Mouse (Mus musculus) erythroblast, adult 5-6 weeks (primary cell): ENCODE data around the gene Hephl1. TPM values are rescaled to one million over a fixed set of nuclear protein-coding genes. Genes with fewer than 3 reads are reported as not detected.
"Not testable (repeated sequence)": the region's sequence is repeated elsewhere in the genome, so short reads cannot be mapped to it uniquely, and the experiment has no call there.

Experiments used
- ATAC-seq: replicated peaks from 2 replicates; pipeline ENCODE4 v1.8.0; 2016; ENCODE audit warnings: moderate number of reproducible peaks, mild to moderate bottlenecking, moderate TSS enrichment, inconsistent platforms; ENCODE audit not compliant: poor library complexity, low FRiP score, severe bottlenecking
- total RNA-seq, 2 experiments: library from RNA; stranded (forward) in 1 of 2; stranded (reverse) in 1 of 2; fragments of 150-400 nt in 1 of 2; fragments of 200-764, 138-1000 nt in 1 of 2; gene quantifications; 2 replicates each; pipeline versions ENCODE4 v1.2.3 to v1.2.4; 2015 to 2017; ENCODE audit warnings: low replicate concordance in 2 of 2

Gene Hephl1
- not detected in 2 replicates for total RNA-seq (2015; ENCODE audit: low replicate concordance)
- total RNA-seq (2017; ENCODE audit: low replicate concordance), result not detected in 2 replicates

GRCm38 (mm10) chr9:15112008-15112407, at the start of gene Hephl1:
Gene Hephl1, minus strand, starts transcription at chr9:15112108.
- ATAC-seq, result no peak

DNA sequence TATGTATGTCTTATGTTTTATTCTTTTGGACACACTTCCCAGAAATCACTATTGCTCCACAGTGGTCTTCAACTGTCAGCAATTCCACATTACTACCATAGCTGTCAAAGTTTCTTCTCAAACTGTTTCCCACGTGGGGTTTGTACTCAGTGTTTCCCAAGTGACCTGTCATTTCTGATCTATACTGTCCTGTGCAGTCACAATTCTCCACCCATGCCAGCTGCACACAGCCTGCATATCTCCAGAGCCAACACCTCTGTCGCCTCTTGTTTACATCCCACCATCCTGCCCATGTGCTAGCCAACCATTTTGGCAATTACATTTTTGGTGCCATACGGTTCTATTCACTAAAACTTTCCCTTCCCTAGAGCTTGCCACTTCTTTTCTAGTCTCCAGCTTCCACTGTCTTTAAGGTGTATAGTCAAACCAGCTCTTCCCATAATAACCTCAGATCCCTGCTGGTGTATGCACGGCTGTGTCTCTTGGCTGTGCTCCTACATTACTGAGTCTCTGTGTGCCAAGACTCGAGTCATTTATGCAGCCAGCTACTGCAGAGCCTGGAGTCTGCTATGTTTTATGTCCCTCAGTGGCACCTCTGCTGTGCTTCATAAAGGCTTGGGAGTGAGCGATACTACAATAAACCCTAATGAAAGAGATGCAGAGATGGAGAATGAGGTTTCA, 37.5 kb upstream of the Hephl1 start:
- ATAC-seq, result no peak

- ATAC-seq, result no peak
Observed at GRCm38 (mm10) chr9:15140546-15140945, 28.6 kb upstream of the Hephl1 start.

DNA sequence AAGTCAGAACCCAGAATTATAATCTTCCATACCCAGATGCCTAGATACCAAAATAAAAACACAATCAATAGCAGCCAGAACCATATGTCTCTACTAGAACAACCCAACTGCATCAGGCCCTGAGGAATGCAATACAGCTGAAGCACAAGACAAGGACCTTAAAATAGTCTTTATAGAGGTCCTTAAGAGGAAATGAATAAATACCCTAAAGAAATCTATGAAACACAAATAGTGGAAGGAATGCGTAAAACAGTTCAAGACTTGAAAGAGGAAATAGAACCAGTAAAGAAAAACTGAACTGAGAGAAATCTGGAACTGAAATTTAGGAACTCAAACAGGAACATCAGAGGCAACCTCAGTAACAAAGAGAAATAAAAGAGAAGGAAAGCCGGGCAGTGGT, 14.0 kb upstream of the Hephl1 start:
- no peak for ATAC-seq

DNA sequence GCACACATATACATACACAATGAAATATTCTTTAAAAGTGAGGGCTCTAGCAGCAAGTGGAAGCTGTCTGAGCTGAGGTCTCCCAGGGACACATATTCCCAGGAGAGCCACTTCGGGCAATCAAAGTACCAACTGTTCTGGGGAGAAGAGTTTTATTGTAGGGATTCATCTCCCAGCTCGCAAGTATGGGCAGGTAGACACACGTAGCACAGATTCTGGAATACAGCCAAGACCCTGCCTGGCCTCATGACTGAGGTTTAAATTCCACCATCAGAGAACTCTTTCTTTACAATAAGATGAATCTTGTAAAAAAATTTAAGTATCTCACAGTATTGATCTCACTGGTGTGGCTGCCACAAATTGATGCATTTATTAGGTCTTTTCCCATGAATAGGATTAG, 10.5 kb upstream of the Hephl1 start:
- no peak for ATAC-seq

DNA sequence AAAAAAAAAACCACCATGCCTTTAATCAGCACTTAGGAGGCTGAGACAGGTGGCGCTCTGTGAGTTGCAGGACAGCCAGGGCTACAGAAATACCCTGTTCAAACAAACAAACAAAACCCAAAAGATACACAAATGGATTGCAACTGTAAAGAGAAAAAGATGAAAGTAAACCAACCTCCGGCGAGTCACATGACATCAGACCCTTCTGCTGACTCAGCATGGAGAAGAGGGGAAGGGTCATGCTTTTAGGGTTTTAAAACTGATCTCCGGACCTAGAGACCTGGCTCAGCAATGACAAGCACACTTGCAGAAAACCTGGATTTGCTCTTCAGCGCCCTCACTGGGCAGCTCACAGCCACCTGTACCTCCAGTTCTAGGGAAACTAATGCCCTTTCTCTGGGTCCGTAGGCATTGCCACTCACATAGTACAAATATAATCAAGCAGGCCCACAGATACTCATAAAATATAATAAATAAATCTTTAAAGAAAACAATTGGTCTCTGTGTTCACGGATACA, 9.0 kb upstream of the Hephl1 start:
- no peak for ATAC-seq

GRCm38 (mm10) chr9:15120209-15120608, 8.3 kb upstream of the Hephl1 start:
- ATAC-seq, result no peak

GRCm38 (mm10) chr9:15119515-15119914, 7.6 kb upstream of the Hephl1 start:
- ATAC-seq, result no peak

GRCm38 (mm10) chr9:15116165-15116564, 4.3 kb upstream of the Hephl1 start:
- ATAC-seq, result no peak

- no peak for ATAC-seq
Observed at GRCm38 (mm10) chr9:15114102-15114501, 2.2 kb upstream of the Hephl1 start.

- ATAC-seq, result no peak
Observed at GRCm38 (mm10) chr9:15108101-15108500, 3.8 kb downstream of the Hephl1 start.

DNA sequence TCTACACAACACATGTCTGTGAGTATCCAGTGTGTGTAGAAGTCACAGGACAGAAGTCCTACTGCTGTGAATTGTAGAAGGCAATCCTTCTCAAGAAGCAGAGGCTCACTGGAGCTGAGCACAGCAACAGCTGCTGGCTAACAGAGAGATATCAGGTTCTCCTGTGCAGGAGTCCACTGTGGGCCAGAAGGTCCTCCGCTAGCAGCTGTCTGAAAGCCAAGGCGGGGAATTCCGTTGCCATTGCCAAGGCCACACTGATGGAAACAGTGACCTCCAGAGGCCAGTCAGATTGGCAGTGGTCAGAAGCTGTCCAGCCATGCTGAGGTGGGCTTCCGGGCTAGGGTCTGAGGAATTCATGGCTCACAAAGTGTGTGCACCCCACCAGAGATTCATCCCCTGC, 6.8 kb downstream of the Hephl1 start:
- ATAC-seq, result no peak

DNA sequence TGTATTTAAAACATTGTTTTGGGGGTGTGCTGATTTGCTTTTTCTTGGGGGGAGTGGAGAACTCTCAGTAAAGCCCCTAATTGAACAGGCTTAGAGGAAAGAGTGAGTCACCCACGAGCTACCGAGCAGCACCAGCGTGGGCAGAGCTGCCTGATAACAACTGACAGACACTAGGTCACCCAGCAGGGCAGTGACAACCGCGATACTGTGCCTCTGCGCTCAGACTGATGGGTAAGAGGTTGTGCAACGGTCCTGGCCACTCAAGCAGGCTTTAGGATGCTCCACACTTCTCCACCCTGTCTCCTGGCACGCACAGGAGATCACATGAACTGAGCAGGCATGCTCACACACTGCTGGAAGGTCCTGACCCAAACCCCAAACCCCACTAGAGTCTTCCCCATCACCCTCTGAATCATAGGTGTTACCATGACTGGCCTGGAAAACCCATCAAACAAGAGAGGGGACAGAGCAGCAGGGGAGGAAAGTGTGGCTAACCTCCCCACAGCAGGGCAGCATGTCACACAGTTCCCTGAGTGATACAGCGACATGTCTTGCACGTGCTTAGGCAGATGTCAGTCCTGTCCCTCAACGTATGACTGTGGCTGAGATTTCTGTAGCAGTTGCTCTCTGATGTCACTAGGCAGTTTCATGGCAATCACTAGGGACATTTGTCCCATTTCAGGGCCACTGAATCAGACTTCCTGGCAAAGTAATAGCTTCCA, 8.2 kb downstream of the Hephl1 start:
- ATAC-seq, result no peak

GRCm38 (mm10) chr9:15101531-15102161, 10.3 kb downstream of the Hephl1 start:
- ATAC-seq, result no peak

GRCm38 (mm10) chr9:15098421-15098820, 13.5 kb downstream of the Hephl1 start:
- not testable (repeated sequence) for ATAC-seq

GRCm38 (mm10) chr9:15097172-15097571, 14.7 kb downstream of the Hephl1 start:
- ATAC-seq, result no peak

DNA sequence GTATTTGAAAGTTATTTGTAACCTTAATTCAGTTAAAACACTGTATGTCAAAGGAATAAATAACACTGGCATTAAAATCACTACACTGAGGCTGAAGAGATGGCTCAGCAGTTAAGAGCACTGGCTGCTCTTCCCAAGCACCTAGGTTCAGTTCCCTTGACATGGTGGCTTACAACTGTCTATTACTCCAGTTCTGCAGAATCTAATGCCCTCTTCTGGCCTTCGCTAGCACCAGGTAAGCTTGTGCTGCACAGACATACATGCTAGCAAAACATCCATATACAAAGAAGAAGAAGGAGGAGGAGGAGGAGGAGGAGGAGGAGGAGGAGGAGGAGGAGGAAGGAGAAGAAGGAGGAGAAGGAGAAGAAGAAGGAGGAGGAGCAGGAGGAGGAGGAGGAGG, 15.7 kb downstream of the Hephl1 start:
- no peak for ATAC-seq

GRCm38 (mm10) chr9:15095206-15095605, 16.7 kb downstream of the Hephl1 start:
- ATAC-seq, result no peak

DNA sequence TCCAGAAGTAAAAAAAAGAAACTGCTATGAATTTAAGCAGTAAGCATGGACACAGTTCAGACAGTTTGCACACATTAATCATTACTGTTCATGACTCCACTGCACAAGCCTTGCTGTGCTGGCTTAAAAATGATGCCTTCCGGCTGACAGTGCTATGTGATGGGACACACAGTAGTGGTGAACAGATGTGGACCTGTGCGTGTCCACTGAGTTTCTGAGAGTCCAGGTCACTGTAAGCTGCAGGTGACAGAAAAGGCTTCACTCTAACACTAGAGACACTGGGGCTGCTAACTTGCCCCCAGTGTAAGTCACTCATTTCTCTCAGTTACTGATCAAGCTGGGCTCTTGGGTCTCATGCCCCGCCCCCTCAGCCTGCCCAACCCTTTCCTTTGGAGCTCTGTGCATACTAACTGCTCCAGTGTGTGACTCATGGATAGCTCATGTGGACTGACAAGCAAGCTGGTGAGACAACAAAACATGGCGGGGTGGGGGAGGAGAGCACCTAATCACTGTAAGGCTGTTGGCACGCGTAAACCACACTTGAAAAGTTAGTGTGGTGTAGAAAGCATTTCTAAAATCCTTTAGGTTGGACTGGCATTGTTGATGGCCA, 43.1 kb downstream of the Hephl1 start:
- no peak for ATAC-seq

- no peak for ATAC-seq
Observed at GRCm38 (mm10) chr9:15067995-15068685, 43.8 kb downstream of the Hephl1 start.
